Mouse (Mus musculus) heart, adult 2 months (tissue): Measurements from ENCODE around the gene Samd1.
A peak's percentile ranks its signal among the peaks of the same experiment; 100 is the strongest.

Experiments used
- CTCF ChIP-seq: fragments of 200-600 bp; IDR thresholded peaks from 2 replicates; pipeline ENCODE4 v1.8.1; 2022; ENCODE audit warnings: antibody characterized with exemption, mild to moderate bottlenecking, moderate library complexity
- EP300 ChIP-seq: fragments of 200-500 bp; IDR thresholded peaks from 2 replicates; pipeline ENCODE4 v1.6.1; 2011; ENCODE audit warnings: low read depth, low read length, control low read depth; ENCODE audit not compliant: insufficient read depth
- POLR2A ChIP-seq: fragments of 200-500 bp; IDR thresholded peaks from 2 replicates; pipeline ENCODE4 v1.6.1; 2011; ENCODE audit warnings: mild to moderate bottlenecking, low read depth, low read length, control low read depth; ENCODE audit not compliant: insufficient read depth

- TF ChIP-seq CTCF (peak; percentile 95), EP300 (peak; percentile 48; the same call in 1 of the 2 replicates), POLR2A (no peak)
Measured at GRCm38 (mm10) chr8:84039050-84039449, 41.6 kb downstream of the Samd1 start.
